Mouse (Mus musculus): ENCODE results near the gene Tlx1. TPM values are rescaled to one million over a fixed set of nuclear protein-coding genes. Genes with fewer than 3 reads are reported as not detected.

Gene Tlx1
- polyA plus RNA-seq (2015; fragmentation: Nextera tagmentation; extraction: Ambion mirVana) = not detected in 2 replicates

- DNase-seq (ENCODE audit: low spot score) = no peak
- no peaks in the 10 kb centered on the region for H3K36me3 ChIP-seq (ENCODE audit: insufficient read depth, low read length)
- H3K4me2 ChIP-seq (replicated peaks; ENCODE audit: low read depth, low read length) = peak within 1 kb of the TSS; percentile 12; the same call in 1 of the 2 replicates
- WGBS = 2% methylated on average over 40 of the region's 61 CpGs
- H3K4me3 ChIP-seq (ENCODE audit: low read depth, low read length) = no peak within 1 kb of the TSS; the same call in 1 of the 2 replicates
- no peak within 1 kb of the TSS for H3K27ac ChIP-seq (ENCODE audit: low read length)
- TF ChIP-seq EP300 (IDR thresholded peaks at IDR 0.05) (no peak), CTCF (IDR thresholded peaks at IDR 0.05) (no peak)
- H3K27me3 ChIP-seq (replicated peaks; ENCODE audit: insufficient read depth, low read length) = peaks cover 93% of the 10 kb centered on the region
- H3K4me1 ChIP-seq (ENCODE audit: insufficient read depth, low read depth, low read length) = no peaks in the 10 kb centered on the region; the same call in 1 of the 2 replicates
- ATAC-seq = no peak
- no peaks in the 10 kb centered on the region for H3K9me3 ChIP-seq (ENCODE audit: low read length)
- H3K9ac ChIP-seq (replicated peaks; ENCODE audit: low read depth) = no peak within 1 kb of the TSS
Observed at GRCm38 (mm10) chr19:45150490-45151181, at the start of gene Tlx1. Tlx1 (plus strand) TSS chr19:45150680.

- no peak for TF ChIP-seq CTCF (IDR thresholded peaks at IDR 0.05)
- no peak for TF ChIP-seq EP300 (IDR thresholded peaks at IDR 0.05)
- Histone ChIP-seq H3K4me2 (replicated peaks; ENCODE audit: low read depth, low read length) (no peak overlapping the region), H3K4me1 (ENCODE audit: insufficient read depth, low read depth, low read length) (no peaks in the 10 kb centered on the region), H3K36me3 (ENCODE audit: insufficient read depth, low read length) (no peaks in the 10 kb centered on the region), H3K9ac (replicated peaks; ENCODE audit: low read depth) (no peak overlapping the region), H3K27ac (ENCODE audit: low read length) (no peak overlapping the region), H3K27me3 (replicated peaks; ENCODE audit: insufficient read depth, low read length) (no peaks in the 10 kb centered on the region; the same call in 1 of the 2 replicates), H3K9me3 (ENCODE audit: low read length) (no peaks in the 10 kb centered on the region), H3K4me3 (ENCODE audit: low read depth, low read length) (no peak overlapping the region)
- DNase-seq (ENCODE audit: low spot score) = no peak
- WGBS = 53% methylated on average over 1 of the region's 1 CpGs
- no peak for ATAC-seq
Observed at GRCm38 (mm10) chr19:45105591-45105990, 44.9 kb upstream of the Tlx1 start.

- ATAC-seq = no peak
- 31% methylated on average over 6 of the region's 6 CpGs for WGBS
- H3K27me3 ChIP-seq (replicated peaks; ENCODE audit: insufficient read depth, low read length) = no peaks in the 10 kb centered on the region; the same call in 1 of the 2 replicates
Observed at GRCm38 (mm10) chr19:45106689-45107088, 43.8 kb upstream of the Tlx1 start.

GRCm38 (mm10) chr19:45110681-45111080 is 39.8 kb upstream of the Tlx1 start:
- Histone ChIP-seq H3K27ac (ENCODE audit: low read length) (no peak overlapping the region), H3K4me1 (ENCODE audit: insufficient read depth, low read depth, low read length) (no peaks in the 10 kb centered on the region), H3K9me3 (ENCODE audit: low read length) (no peaks in the 10 kb centered on the region), H3K4me2 (replicated peaks; ENCODE audit: low read depth, low read length) (no peak overlapping the region), H3K36me3 (ENCODE audit: insufficient read depth, low read length) (no peaks in the 10 kb centered on the region), H3K27me3 (replicated peaks; ENCODE audit: insufficient read depth, low read length) (no peaks in the 10 kb centered on the region; the same call in 1 of the 2 replicates), H3K9ac (replicated peaks; ENCODE audit: low read depth) (no peak overlapping the region), H3K4me3 (ENCODE audit: low read depth, low read length) (no peak overlapping the region)
- 53% methylated on average over 8 of the region's 8 CpGs for WGBS
- ATAC-seq (no peak), DNase-seq (ENCODE audit: low spot score) (no peak)
- TF ChIP-seq CTCF (IDR thresholded peaks at IDR 0.05) (no peak), EP300 (IDR thresholded peaks at IDR 0.05) (no peak)

More at GRCm38 (mm10) chr19:45106689-45107088, 43.8 kb upstream of the Tlx1 start:
- Histone ChIP-seq H3K27ac (ENCODE audit: low read length) (no peak overlapping the region), H3K4me2 (replicated peaks; ENCODE audit: low read depth, low read length) (no peak overlapping the region), H3K4me3 (ENCODE audit: low read depth, low read length) (no peak overlapping the region), H3K4me1 (ENCODE audit: insufficient read depth, low read depth, low read length) (no peaks in the 10 kb centered on the region), H3K9ac (replicated peaks; ENCODE audit: low read depth) (no peak overlapping the region), H3K36me3 (ENCODE audit: insufficient read depth, low read length) (no peaks in the 10 kb centered on the region), H3K9me3 (ENCODE audit: low read length) (no peaks in the 10 kb centered on the region)
- DNase-seq (ENCODE audit: low spot score) = no peak
- TF ChIP-seq EP300 (IDR thresholded peaks at IDR 0.05) (no peak), CTCF (IDR thresholded peaks at IDR 0.05) (no peak)

- ATAC-seq (no peak), DNase-seq (ENCODE audit: low spot score) (no peak)
- TF ChIP-seq EP300 (IDR thresholded peaks at IDR 0.05) = no peak
- H3K9ac ChIP-seq (replicated peaks; ENCODE audit: low read depth) = no peak overlapping the region
- no peaks in the 10 kb centered on the region for H3K36me3 ChIP-seq (ENCODE audit: insufficient read depth, low read length)
- H3K4me2 ChIP-seq (replicated peaks; ENCODE audit: low read depth, low read length) = no peak overlapping the region
- no peak overlapping the region for H3K4me3 ChIP-seq (ENCODE audit: low read depth, low read length)
- no peaks in the 10 kb centered on the region for H3K4me1 ChIP-seq (ENCODE audit: insufficient read depth, low read depth, low read length)
- no peak overlapping the region for H3K27ac ChIP-seq (ENCODE audit: low read length)
- no peaks in the 10 kb centered on the region for H3K27me3 ChIP-seq (replicated peaks; ENCODE audit: insufficient read depth, low read length)
- H3K9me3 ChIP-seq (ENCODE audit: low read length) = no peaks in the 10 kb centered on the region
- 82% methylated on average over 6 of the region's 6 CpGs for WGBS
Observed at GRCm38 (mm10) chr19:45112444-45112843, 38.0 kb upstream of the Tlx1 start.

GRCm38 (mm10) chr19:45113791-45114460 is 36.6 kb upstream of the Tlx1 start:
- 15% methylated on average over 18 of the region's 18 CpGs for WGBS
- H3K4me3 ChIP-seq (ENCODE audit: low read depth, low read length) = no peak overlapping the region
- no peak overlapping the region for H3K4me2 ChIP-seq (replicated peaks; ENCODE audit: low read depth, low read length)
- TF ChIP-seq EP300 (IDR thresholded peaks at IDR 0.05) (no peak), CTCF (IDR thresholded peaks at IDR 0.05) (no peak)
- no peak overlapping the region for H3K9ac ChIP-seq (replicated peaks; ENCODE audit: low read depth)
- H3K27ac ChIP-seq (ENCODE audit: low read length) = no peak overlapping the region
- DNase-seq (ENCODE audit: low spot score) = peak; percentile 18
- no peak for ATAC-seq
- no peaks in the 10 kb centered on the region for H3K9me3 ChIP-seq (ENCODE audit: low read length)
- H3K27me3 ChIP-seq (replicated peaks; ENCODE audit: insufficient read depth, low read length) = 0 out of 2 replicates have a peak, but pooled peaks cover 3% of the 10 kb centered on the region
- H3K36me3 ChIP-seq (ENCODE audit: insufficient read depth, low read length) = no peaks in the 10 kb centered on the region
- H3K4me1 ChIP-seq (ENCODE audit: insufficient read depth, low read depth, low read length) = no peaks in the 10 kb centered on the region

All from lung, postnatal 0 days (tissue).